Comparison of ENCODE assay signal across 20 mouse cellular contexts in the genomic region with DNA sequence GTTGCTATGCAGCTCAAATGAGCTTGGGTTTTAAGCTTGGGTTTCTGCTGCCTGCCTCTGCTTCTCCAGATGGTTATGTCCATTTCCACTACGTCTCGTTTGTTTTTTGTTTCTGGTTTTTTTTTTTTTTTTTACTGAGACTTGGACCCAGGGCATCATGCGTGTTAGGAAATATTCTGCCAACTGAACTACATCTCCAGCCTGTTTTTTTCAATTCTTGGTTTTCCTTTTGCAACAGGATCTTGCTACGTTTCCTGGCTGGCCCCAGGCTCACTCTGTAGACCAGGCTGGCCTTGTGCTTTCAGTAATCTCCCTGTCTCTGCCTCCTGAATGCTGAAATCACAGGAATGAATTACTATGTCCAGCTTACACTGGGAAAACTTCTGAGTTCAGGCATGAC.
DNase-seq lines count a peak whose midpoint lies in the region; ATAC-seq lines count a peak whose summit lies in the region.
"Had no signal": no experiment of that assay in that cellular context is flagged by ENCODE, and none has a peak within 500 bp of the region (broad histone marks: within the 10 kb centered on the region; RNA-seq: fewer than 3 reads in every experiment).

No protein-coding gene starts in this region.

- 0 out of 2 replicates have a peak overlapping the region, but pooled peaks have one; percentile 53 for H3K27ac ChIP-seq in hindbrain, embryonic 10.5 days
- no peak overlapping the region for H3K27ac ChIP-seq in hindbrain, embryonic 16.5 days (ENCODE audit: low read depth, low read length)
- no peak overlapping the region for H3K27ac ChIP-seq in forebrain, embryonic 13.5 days
- H3K27ac ChIP-seq: embryonic facial prominence, embryonic 12.5 days; heart, embryonic 13.5 days; hindbrain, embryonic 14.5 days had no signal

- ATAC-seq in hindbrain, embryonic 16.5 days: no peak
- ATAC-seq in common myeloid progenitor, adult 5-6 weeks (replicated peaks; ENCODE audit: low read depth, poor library complexity, severe bottlenecking): peak; percentile 48
- no peak for ATAC-seq in forebrain, embryonic 13.5 days
- ATAC-seq: forebrain, embryonic 16.5 days; intestine, postnatal 0 days had no signal

- no peak overlapping the region for H3K4me2 ChIP-seq in hindbrain, embryonic 16.5 days (ENCODE audit: low read length)
- H3K4me2 ChIP-seq in forebrain, embryonic 13.5 days: no peak overlapping the region
- H3K4me2 ChIP-seq: embryonic facial prominence, embryonic 12.5 days; heart, embryonic 13.5 days; hindbrain, embryonic 14.5 days had no signal

- no peak overlapping the region for H3K4me3 ChIP-seq in hindbrain, embryonic 10.5 days
- H3K4me3 ChIP-seq in hindbrain, embryonic 16.5 days (ENCODE audit: low read length): no peak overlapping the region
- H3K4me3 ChIP-seq in forebrain, embryonic 13.5 days: no peak overlapping the region
- H3K4me3 ChIP-seq: embryonic facial prominence, embryonic 12.5 days; heart, embryonic 13.5 days had no signal

- H3K4me1 ChIP-seq in hindbrain, embryonic 10.5 days (replicated peaks): peaks cover 24% of the 10 kb centered on the region
- H3K4me1 ChIP-seq in hindbrain, embryonic 16.5 days (ENCODE audit: control insufficient read depth, insufficient read depth, low read depth, low read length): peaks cover 7% of the 10 kb centered on the region
- peaks cover 21% of the 10 kb centered on the region for H3K4me1 ChIP-seq in forebrain, embryonic 13.5 days
- H3K4me1 ChIP-seq: heart, embryonic 13.5 days had no signal

- H3K9me3 ChIP-seq in hindbrain, embryonic 10.5 days: no peaks in the 10 kb centered on the region
- H3K9me3 ChIP-seq in hindbrain, embryonic 16.5 days (ENCODE audit: control insufficient read depth, low read length): no peaks in the 10 kb centered on the region
- H3K9me3 ChIP-seq in forebrain, embryonic 13.5 days (replicated peaks): no peaks in the 10 kb centered on the region
- H3K9me3 ChIP-seq: embryonic facial prominence, embryonic 12.5 days; heart, embryonic 13.5 days had no signal

- H3K27me3 ChIP-seq in hindbrain, embryonic 10.5 days (ENCODE audit: insufficient read depth, poor library complexity, severe bottlenecking): peaks cover 6% of the 10 kb centered on the region; the same call in 1 of the 2 replicates
- H3K27me3 ChIP-seq in hindbrain, embryonic 16.5 days (replicated peaks; ENCODE audit: control insufficient read depth, insufficient read depth, low read length): no peaks in the 10 kb centered on the region
- H3K27me3 ChIP-seq in forebrain, embryonic 13.5 days: no peaks in the 10 kb centered on the region

- no peak for DNase-seq in hindbrain, embryonic 10.5 days (ENCODE audit: low spot score)
- DNase-seq in 416B (ENCODE audit: low read depth): peak; percentile 69
- peak; percentile 29 for DNase-seq in naive thymus-derived CD4-positive, alpha-beta T cell, adult 2 months (ENCODE audit: low read depth)
- DNase-seq in right cerebral cortex, adult 2 months (ENCODE audit: low spot score in 2 of 2): no peak
- DNase-seq: adrenal gland, adult 2 months; adrenal gland, postnatal 25 days; cerebellum, adult 2 months; cerebellum, postnatal 10 days; embryo, embryonic 11 days; gastrocnemius, postnatal 14 days; heart, adult 11 months; heart, postnatal 36 days had no signal

- H3K36me3 ChIP-seq in hindbrain, embryonic 10.5 days: no peaks in the 10 kb centered on the region
- H3K36me3 ChIP-seq in hindbrain, embryonic 16.5 days (ENCODE audit: control insufficient read depth, insufficient read depth, low read length): no peaks in the 10 kb centered on the region
- no peaks in the 10 kb centered on the region for H3K36me3 ChIP-seq in forebrain, embryonic 13.5 days (ENCODE audit: poor library complexity, severe bottlenecking)
- H3K36me3 ChIP-seq: embryonic facial prominence, embryonic 12.5 days; heart, embryonic 13.5 days had no signal

- H3K9ac ChIP-seq in hindbrain, embryonic 16.5 days (ENCODE audit: low read depth, low read length): no peak overlapping the region
- no peak overlapping the region for H3K9ac ChIP-seq in forebrain, embryonic 13.5 days
- H3K9ac ChIP-seq: embryonic facial prominence, embryonic 12.5 days; heart, embryonic 13.5 days; hindbrain, embryonic 14.5 days had no signal

- 82% methylated on average over 4 of the region's 4 CpGs for WGBS in hindbrain, embryonic 10.5 days
- WGBS in hindbrain, embryonic 16.5 days: 86% methylated on average over 4 of the region's 4 CpGs
- 76% methylated on average over 4 of the region's 4 CpGs for WGBS in forebrain, embryonic 13.5 days

Comparison
In these comparisons a context has a peak if more than half of its experiments do, and no peak if none do; other contexts are left out.
1. DNase-seq: peak in 416B (single experiment) and naive thymus-derived CD4-positive, alpha-beta T cell, adult 2 months (single experiment); none in hindbrain, embryonic 10.5 days (single experiment) and right cerebral cortex, adult 2 months (0 of 2).